Mouse (Mus musculus): Measurements from ENCODE around the gene Ttll5.

GRCm38 (mm10) chr12:85986540-85987443 is 162.3 kb downstream of the Ttll5 start:
- TF ChIP-seq POLR2A (IDR thresholded peaks at IDR 0.05; ENCODE audit: insufficient read depth, low read depth, low read length) (no peak), CTCF (IDR thresholded peaks at IDR 0.05) (no peak), EP300 (IDR thresholded peaks at IDR 0.05; ENCODE audit: insufficient read depth, low read depth, low read length) (no peak)
